Mouse (Mus musculus) lung, embryonic 14.5 days (tissue): ENCODE data around the gene Gps2. TPM values are rescaled to one million over a fixed set of nuclear protein-coding genes. Genes with fewer than 3 reads are reported as not detected.

ENCODE experiments used
- ATAC-seq: fragments of 200-750 bp; cut with Nextera tagmentation; 2 replicates; pipeline ENCODE4 v1.8.0; 2017; ENCODE audit warnings: mild to moderate bottlenecking, moderate TSS enrichment, moderate library complexity; ENCODE audit not compliant: insufficient read depth
- DNase-seq: peaks from one replicate; pipeline ENCODE4 v3.0.0-alpha.2; 2015
- H3K27ac ChIP-seq: fragments of 300-500 bp; sonication (generic); 2 replicates; pipeline ENCODE4 v1.5.1; 2014; ENCODE audit warnings: low read depth, mild to moderate bottlenecking, moderate library complexity
- H3K27me3 ChIP-seq: fragments of 300-500 bp; sonication (generic); 2 replicates; pipeline ENCODE4 v1.6.1; 2014; ENCODE audit warnings: low read length, control low read depth; ENCODE audit not compliant: insufficient read depth
- H3K36me3 ChIP-seq: fragments of 300-500 bp; sonication (generic); 2 replicates; pipeline ENCODE4 v1.6.1; 2014; ENCODE audit warnings: control low read depth; ENCODE audit not compliant: insufficient read depth
- H3K4me1 ChIP-seq: fragments of 300-500 bp; sonication (generic); 2 replicates; pipeline ENCODE4 v1.6.1; 2014; ENCODE audit warnings: antibody characterized with exemption, control low read depth; ENCODE audit not compliant: insufficient read depth
- H3K4me2 ChIP-seq: fragments of 300-500 bp; sonication (generic); 2 replicates; pipeline ENCODE4 v1.6.1; 2014; ENCODE audit warnings: mild to moderate bottlenecking
- H3K4me3 ChIP-seq: fragments of 300-500 bp; sonication (generic); 2 replicates; pipeline ENCODE4 v1.5.1; 2014; ENCODE audit warnings: low read depth, low read length
- H3K9ac ChIP-seq: fragments of 300-500 bp; sonication (generic); 2 replicates; pipeline ENCODE4 v1.6.1; 2014
- H3K9me3 ChIP-seq: fragments of 300-500 bp; sonication (generic); 2 replicates; pipeline ENCODE4 v1.6.1; 2016; ENCODE audit warnings: low read depth, low read length, control low read depth
- CTCF ChIP-seq: IDR thresholded peaks from 2 replicates; pipeline ENCODE4 v1.5.1; 2016; ENCODE audit warnings: antibody characterized with exemption, low read depth
- WGBS: fragments of 180-500 bp; shearing (Covaris S2); extraction: QIAGEN DNeasy Blood & Tissue Kit; methylation state at CpG from one replicate; pipeline ENCODE4 v1.1.7; 2014; 5-methylcytosine and 5-hydroxymethylcytosine counted together
- polyA plus RNA-seq: library from polyadenylated mRNA; unstranded; fragments of >200 nt; fragmentation: Nextera tagmentation; extraction: Ambion mirVana; gene quantifications from 2 replicates; pipeline ENCODE4 v1.2.1, GENCODE M21; 2014

Gps2 gene
- polyA plus RNA-seq, 1 experiment from 2014 or later: 78.6 TPM

- no peaks in the 10 kb centered on the region for H3K36me3 ChIP-seq
- no peaks in the 10 kb centered on the region for H3K27me3 ChIP-seq
- peaks cover 25% of the 10 kb centered on the region for H3K4me1 ChIP-seq
- peak; percentile 37 for TF ChIP-seq CTCF
- under 1% methylated on average over 46 of the region's 46 CpGs for WGBS
- peak within 1 kb of the TSS; percentile 92 for H3K27ac ChIP-seq
- peak; percentile 90 for ATAC-seq
- DNase-seq: peak; percentile 93
- H3K4me3 ChIP-seq: peak within 1 kb of the TSS; percentile 51
- peak within 1 kb of the TSS; percentile 84 for H3K4me2 ChIP-seq
- no peaks in the 10 kb centered on the region for H3K9me3 ChIP-seq
- H3K9ac ChIP-seq: peak within 1 kb of the TSS; percentile 41
Observed at GRCm38 (mm10) chr11:69880853-69881603, 32.7 kb upstream of the Gps2 start, which contains the start of gene Kctd11. TSS of gene Kctd11 (minus strand) at chr11:69881406.

DNA sequence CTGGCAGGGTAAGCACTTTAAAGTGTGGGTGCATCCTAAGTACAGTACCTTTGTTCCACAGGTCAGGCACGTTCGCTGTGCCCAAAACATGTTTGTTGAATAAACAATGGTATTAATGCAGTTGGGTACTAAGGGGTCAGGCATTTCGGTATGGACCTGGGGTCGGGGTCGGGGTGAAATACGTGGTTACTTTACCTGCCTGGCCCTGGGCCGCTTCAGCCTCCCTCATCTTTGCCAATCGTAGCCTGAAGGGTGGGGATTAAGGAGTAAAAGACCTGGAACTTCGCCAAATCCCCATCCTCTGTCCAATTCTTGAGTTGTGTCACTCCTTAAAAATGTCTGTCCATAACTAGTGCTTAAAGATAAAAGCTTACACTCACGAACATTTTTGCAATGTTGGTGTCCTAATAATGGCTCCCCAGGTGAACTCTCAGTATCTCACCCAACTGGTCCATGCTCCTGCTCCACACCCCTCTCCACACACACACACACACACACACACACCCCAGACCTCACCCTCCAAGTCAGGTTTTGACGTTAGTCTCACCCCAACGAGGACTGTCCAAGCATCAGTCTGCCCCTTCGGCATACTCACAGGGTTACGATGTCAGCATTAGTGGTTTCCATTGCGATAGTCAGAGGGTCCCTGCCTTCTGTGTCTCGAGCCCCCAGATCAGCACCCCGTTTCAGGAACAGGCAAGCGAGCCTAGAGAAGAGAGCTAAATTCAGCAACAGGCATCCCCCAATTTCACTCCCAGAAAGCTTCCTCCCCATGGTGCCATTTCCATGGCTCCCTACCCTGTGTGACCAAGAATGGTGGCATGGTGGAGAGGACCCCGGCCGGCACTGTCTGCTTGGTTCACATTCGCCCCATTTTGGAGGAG, 31.7 kb upstream of the Gps2 start:
- Histone ChIP-seq H3K4me2 (peak overlapping the region; percentile 84), H3K4me3 (peak overlapping the region; percentile 51), H3K4me1 (peaks cover 19% of the 10 kb centered on the region), H3K9ac (peak overlapping the region; percentile 41), H3K36me3 (no peaks in the 10 kb centered on the region), H3K27me3 (no peaks in the 10 kb centered on the region), H3K9me3 (no peaks in the 10 kb centered on the region), H3K27ac (peak overlapping the region; percentile 92)
- WGBS: 54% methylated on average over 21 of the region's 21 CpGs
- ATAC-seq (peak; percentile 3; the same call in 1 of the 2 replicates), DNase-seq (peak; percentile 46)
- TF ChIP-seq CTCF: no peak

GRCm38 (mm10) chr11:69883066-69883465, 30.6 kb upstream of the Gps2 start:
- Histone ChIP-seq H3K9ac (no peak overlapping the region), H3K27ac (no peak overlapping the region), H3K4me1 (peaks cover 19% of the 10 kb centered on the region), H3K4me2 (no peak overlapping the region), H3K27me3 (no peaks in the 10 kb centered on the region), H3K4me3 (no peak overlapping the region), H3K9me3 (no peaks in the 10 kb centered on the region), H3K36me3 (no peaks in the 10 kb centered on the region)
- TF ChIP-seq CTCF: peak; percentile 60
- WGBS: 58% methylated on average over 4 of the region's 4 CpGs
- ATAC-seq: no peak
- peak; percentile 54 for DNase-seq

DNA sequence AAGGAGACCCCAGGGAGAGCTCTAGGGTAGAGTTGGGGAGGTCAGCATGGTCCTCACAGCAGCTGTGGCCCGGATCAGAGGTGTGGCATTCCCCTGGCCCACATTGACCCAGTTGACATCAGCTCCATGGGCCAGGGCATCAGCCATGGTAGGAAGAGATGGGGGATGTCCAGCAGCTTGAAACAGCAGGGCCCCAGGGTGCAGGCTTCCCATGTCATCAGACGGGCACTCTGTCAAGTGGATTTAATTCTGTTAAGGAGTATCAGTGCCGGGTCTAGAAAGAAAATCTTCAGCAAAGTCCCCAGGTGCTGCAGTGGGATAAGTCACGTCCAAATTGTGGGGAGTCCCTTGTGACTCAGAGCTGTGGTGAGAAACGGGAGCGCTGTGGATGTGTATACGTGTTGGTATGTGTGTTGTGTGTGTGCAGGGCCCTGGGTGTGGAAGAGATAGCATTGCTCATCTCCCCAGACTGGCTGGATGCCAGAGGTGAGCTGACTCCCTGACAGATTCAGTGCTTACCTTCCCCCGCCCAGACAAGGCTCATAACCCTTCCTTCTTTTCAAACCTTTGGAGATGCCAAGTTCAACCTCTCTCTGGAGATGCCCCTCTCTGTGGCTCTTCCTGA, 30.0 kb upstream of the Gps2 start:
- H3K9me3 ChIP-seq: no peaks in the 10 kb centered on the region
- H3K27ac ChIP-seq: no peak overlapping the region
- ATAC-seq (no peak), DNase-seq (no peak)
- TF ChIP-seq CTCF: no peak
- 76% methylated on average over 8 of the region's 8 CpGs for WGBS
- no peaks in the 10 kb centered on the region for H3K27me3 ChIP-seq
- H3K4me2 ChIP-seq: no peak overlapping the region
- no peak overlapping the region for H3K4me3 ChIP-seq
- peaks cover 17% of the 10 kb centered on the region for H3K4me1 ChIP-seq
- H3K36me3 ChIP-seq: no peaks in the 10 kb centered on the region
- H3K9ac ChIP-seq: no peak overlapping the region

- H3K9ac ChIP-seq: no peak overlapping the region; the same call in 1 of the 2 replicates
- DNase-seq: peak; percentile 44
- no peak overlapping the region; the same call in 1 of the 2 replicates for H3K27ac ChIP-seq
- no peaks in the 10 kb centered on the region for H3K9me3 ChIP-seq
- no peak for ATAC-seq
- H3K4me2 ChIP-seq: peak overlapping the region; percentile 36; the same call in 1 of the 2 replicates
- H3K4me3 ChIP-seq: no peak overlapping the region
- TF ChIP-seq CTCF: no peak
- WGBS: 45% methylated on average over 9 of the region's 9 CpGs
- H3K27me3 ChIP-seq: no peaks in the 10 kb centered on the region
- peaks cover 15% of the 10 kb centered on the region for H3K4me1 ChIP-seq
- H3K36me3 ChIP-seq: no peaks in the 10 kb centered on the region
Observed at GRCm38 (mm10) chr11:69884240-69884639, 29.4 kb upstream of the Gps2 start.

- 74% methylated on average over 8 of the region's 8 CpGs for WGBS
- peaks cover 12% of the 10 kb centered on the region for H3K4me1 ChIP-seq
- H3K4me2 ChIP-seq: peak overlapping the region; percentile 36; the same call in 1 of the 2 replicates
- no peak overlapping the region; the same call in 1 of the 2 replicates for H3K27ac ChIP-seq
- H3K27me3 ChIP-seq: no peaks in the 10 kb centered on the region
- H3K4me3 ChIP-seq: no peak overlapping the region
- H3K9me3 ChIP-seq: no peaks in the 10 kb centered on the region
- ATAC-seq (no peak), DNase-seq (no peak)
- H3K36me3 ChIP-seq: no peaks in the 10 kb centered on the region
- no peak overlapping the region; the same call in 1 of the 2 replicates for H3K9ac ChIP-seq
- no peak for TF ChIP-seq CTCF
Observed at GRCm38 (mm10) chr11:69884663-69885062, 29.0 kb upstream of the Gps2 start.
